Mouse (Mus musculus) E14TG2a.4 (cell line): Measurements from ENCODE around the gene Itgam.
"Not testable (repeated sequence)": the region's sequence is repeated elsewhere in the genome, so short reads cannot be mapped to it uniquely, and the experiment has no call there.

Experiments used
- H3K27me3 ChIP-seq: 2 replicates; pipeline ENCODE4 v1.6.1; 2014; ENCODE audit warnings: low read length, control low read depth; ENCODE audit not compliant: insufficient read depth
- H3K36me3 ChIP-seq: 2 replicates; pipeline ENCODE4 v1.6.1; 2014; ENCODE audit warnings: low read length, control low read depth; ENCODE audit not compliant: insufficient read depth
- H3K4me1 ChIP-seq: replicated peaks from 2 replicates; pipeline ENCODE4 v1.6.1; 2014; ENCODE audit warnings: low read depth, low read length, control low read depth
- H3K4me3 ChIP-seq: replicated peaks from 2 replicates; pipeline ENCODE4 v1.5.1; 2014; ENCODE audit warnings: mild to moderate bottlenecking, low read length
- H3K9me3 ChIP-seq: 2 replicates; pipeline ENCODE4 v1.6.1; 2014; ENCODE audit warnings: low read length, control low read depth
- CTCF ChIP-seq: conservative IDR thresholded peaks from 2 replicates; pipeline ENCODE4 v1.5.1; 2014; ENCODE audit warnings: low read length
- NANOG ChIP-seq: IDR thresholded peaks from 2 replicates; pipeline ENCODE4 v1.6.1; 2014; ENCODE audit warnings: borderline replicate concordance, low read length, mixed read lengths
- POU5F1 ChIP-seq: IDR thresholded peaks from 2 replicates; pipeline ENCODE4 v1.6.1; 2014; ENCODE audit warnings: low read length, borderline replicate concordance

The Itgam gene

GRCm38 (mm10) chr7:128154924-128155323, 92.5 kb downstream of the Itgam start:
- no peak for TF ChIP-seq NANOG
- TF ChIP-seq POU5F1: no peak
- no peak for TF ChIP-seq CTCF
- Histone ChIP-seq H3K27me3 (peaks cover 10% of the 10 kb centered on the region; the same call in 1 of the 2 replicates), H3K4me3 (no peak overlapping the region), H3K36me3 (no peaks in the 10 kb centered on the region), H3K9me3 (no peaks in the 10 kb centered on the region), H3K4me1 (peaks cover 10% of the 10 kb centered on the region)

GRCm38 (mm10) chr7:128158688-128159354, 96.4 kb downstream of the Itgam start:
- H3K4me3 ChIP-seq, H3K4me1 ChIP-seq, H3K9me3 ChIP-seq, H3K27me3 ChIP-seq, H3K36me3 ChIP-seq: not testable (repeated sequence)

GRCm38 (mm10) chr7:128164001-128164400, 101.6 kb downstream of the Itgam start:
- Histone ChIP-seq H3K27me3 (no peaks in the 10 kb centered on the region), H3K4me1 (0 out of 2 replicates have a peak, but pooled peaks cover 2% of the 10 kb centered on the region), H3K36me3 (no peaks in the 10 kb centered on the region), H3K9me3 (no peaks in the 10 kb centered on the region), H3K4me3 (no peak overlapping the region)
- TF ChIP-seq POU5F1: no peak
- TF ChIP-seq CTCF: no peak
- TF ChIP-seq NANOG: no peak

- Histone ChIP-seq H3K36me3 (no peaks in the 10 kb centered on the region), H3K4me1 (0 out of 2 replicates have a peak, but pooled peaks cover 3% of the 10 kb centered on the region), H3K27me3 (no peaks in the 10 kb centered on the region), H3K9me3 (no peaks in the 10 kb centered on the region), H3K4me3 (no peak overlapping the region)
- TF ChIP-seq NANOG: no peak
- TF ChIP-seq POU5F1: no peak
- no peak for TF ChIP-seq CTCF
Measured at GRCm38 (mm10) chr7:128166391-128166790, 104.0 kb downstream of the Itgam start.
